Mouse (Mus musculus): Measurements from ENCODE around the gene Flnb.
A peak's percentile ranks its signal among the peaks of the same experiment; 100 is the strongest.

The Flnb gene

DNA sequence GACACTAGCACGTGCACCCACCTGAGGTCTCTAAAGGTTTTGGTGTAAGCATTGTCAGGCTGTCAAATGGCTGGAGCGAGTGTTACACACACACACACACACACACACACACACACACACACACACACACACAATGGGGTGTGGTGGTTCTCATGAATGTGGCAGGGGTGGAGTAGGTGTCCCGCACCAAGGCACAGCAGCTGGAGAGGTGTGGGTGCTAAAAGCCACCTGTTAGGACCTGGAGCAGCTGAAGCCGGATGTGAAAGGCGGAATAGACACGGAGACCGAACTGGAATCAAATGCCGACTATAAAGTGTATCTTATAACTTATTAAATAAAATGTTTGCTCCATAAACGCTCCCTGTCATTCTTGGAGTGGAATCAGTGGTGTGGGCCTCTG is 133.5 kb downstream of the Flnb start:
- DNase-seq = no peak

GRCm38 (mm10) chr14:7952610-7953254 is 135.0 kb downstream of the Flnb start:
- no peak for DNase-seq

- DNase-seq = no peak
Observed at GRCm38 (mm10) chr14:7954071-7954471, 136.3 kb downstream of the Flnb start.

- DNase-seq = no peak
Observed at GRCm38 (mm10) chr14:7956427-7956826, 138.7 kb downstream of the Flnb start.

GRCm38 (mm10) chr14:7957049-7957448 is 139.3 kb downstream of the Flnb start, which contains the start of gene Gm45521:
Gene Gm45521 (plus strand): TSS chr14:7957288.
- DNase-seq = no peak

- peak; percentile 55 to 62 for DNase-seq
Observed at GRCm38 (mm10) chr14:7960616-7961015, 142.9 kb downstream of the Flnb start.

GRCm38 (mm10) chr14:7961714-7962113 is 144.0 kb downstream of the Flnb start:
- DNase-seq = no peak

GRCm38 (mm10) chr14:7962626-7963025 is 144.9 kb downstream of the Flnb start:
- no peak for DNase-seq

- no peak for DNase-seq
Observed at GRCm38 (mm10) chr14:7963160-7963559, 145.4 kb downstream of the Flnb start.

- DNase-seq = peak; percentile 60 to 80
Observed at GRCm38 (mm10) chr14:7964219-7964889, 146.6 kb downstream of the Flnb start.

DNA sequence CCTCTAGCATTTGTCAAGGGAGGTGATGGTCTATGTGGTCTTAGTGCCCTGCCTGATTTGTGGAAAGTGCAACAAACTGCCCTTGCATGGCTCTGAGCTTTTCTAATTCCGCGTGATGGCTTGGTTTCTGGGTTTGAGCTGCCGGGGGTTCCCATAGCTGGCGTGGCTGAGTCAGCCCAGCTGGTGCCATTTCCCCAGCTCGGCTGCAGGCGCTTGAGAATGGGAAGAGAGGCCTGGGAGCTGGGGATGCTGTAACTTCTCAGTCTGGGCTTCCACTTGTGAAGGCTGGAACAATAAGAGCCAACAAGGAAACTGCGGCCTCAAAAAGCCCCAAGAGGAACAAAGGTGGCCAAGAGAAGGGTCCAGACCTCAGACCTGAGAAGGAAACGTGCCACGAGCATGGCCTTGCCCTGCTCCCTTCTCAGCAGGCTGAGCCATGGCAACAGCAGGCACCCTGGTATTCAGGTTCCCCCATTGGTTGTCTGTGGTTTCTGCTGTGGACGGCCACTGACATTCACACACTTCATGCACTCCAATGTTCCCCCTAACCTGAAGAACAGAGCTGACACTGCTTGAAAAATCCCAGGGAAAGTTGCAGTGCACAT is 154.2 kb downstream of the Flnb start:
- no peak for DNase-seq

DNA sequence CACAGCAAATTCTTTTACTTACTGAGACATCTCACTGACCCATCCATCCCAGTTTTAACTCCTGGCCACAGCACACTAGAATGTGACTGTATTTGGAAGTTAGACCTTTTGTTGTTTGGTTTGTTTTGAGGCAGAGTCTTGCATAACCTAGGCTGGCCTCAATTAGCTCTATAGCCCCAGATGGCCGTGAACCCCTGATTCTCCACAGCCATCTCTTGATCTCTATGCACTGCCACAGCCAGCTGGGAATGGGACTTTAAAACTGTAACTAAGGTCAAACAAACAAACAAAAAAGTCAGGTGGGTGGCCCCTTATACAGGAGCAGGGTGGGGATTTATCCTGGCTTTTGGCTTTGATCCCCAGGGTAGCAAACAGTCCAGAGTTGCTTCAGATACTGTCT is 156.9 kb downstream of the Flnb start:
- no peak for DNase-seq

DNA sequence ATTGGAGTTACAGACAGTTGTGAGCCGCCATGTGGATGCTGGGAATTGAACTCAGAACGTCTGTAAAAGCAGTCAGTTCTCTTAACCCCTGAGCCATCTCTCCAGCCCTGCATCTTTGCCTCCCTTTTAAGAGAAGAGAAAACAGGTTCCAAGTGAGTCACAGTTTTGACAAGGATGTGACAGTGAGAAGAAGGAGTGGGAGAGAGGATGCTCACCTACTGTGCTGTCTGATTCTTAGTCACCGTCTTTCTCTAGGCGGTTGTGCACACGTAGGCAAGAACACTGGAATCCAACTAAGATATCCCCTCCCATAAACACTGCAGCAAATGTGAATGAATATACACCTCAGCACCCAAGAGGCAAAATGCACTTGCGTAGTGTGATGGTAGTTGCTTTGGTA is 157.4 kb downstream of the Flnb start:
- DNase-seq = no peak

DNA sequence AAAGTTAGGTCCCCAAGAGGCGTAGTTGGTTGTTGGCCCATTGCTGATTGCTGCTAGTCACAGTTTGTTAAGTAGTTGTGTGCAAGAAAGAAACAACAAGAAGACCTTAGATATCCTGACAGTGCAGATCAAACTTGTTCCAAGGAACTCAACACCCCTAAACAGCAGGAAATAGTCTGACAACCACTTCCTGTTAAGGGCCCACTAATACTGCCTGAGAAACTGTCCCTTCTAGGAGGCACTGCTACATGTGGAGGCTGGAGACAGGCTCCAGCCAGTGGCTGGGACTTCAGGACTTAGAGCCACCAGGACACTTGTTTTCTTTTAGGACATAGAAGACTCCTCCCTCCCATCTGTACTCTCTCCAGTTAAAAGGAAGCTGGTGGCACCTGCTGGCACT is 159.7 kb downstream of the Flnb start:
- no peak for DNase-seq

- DNase-seq = no peak
Observed at GRCm38 (mm10) chr14:7978183-7978582, 160.4 kb downstream of the Flnb start.

DNA sequence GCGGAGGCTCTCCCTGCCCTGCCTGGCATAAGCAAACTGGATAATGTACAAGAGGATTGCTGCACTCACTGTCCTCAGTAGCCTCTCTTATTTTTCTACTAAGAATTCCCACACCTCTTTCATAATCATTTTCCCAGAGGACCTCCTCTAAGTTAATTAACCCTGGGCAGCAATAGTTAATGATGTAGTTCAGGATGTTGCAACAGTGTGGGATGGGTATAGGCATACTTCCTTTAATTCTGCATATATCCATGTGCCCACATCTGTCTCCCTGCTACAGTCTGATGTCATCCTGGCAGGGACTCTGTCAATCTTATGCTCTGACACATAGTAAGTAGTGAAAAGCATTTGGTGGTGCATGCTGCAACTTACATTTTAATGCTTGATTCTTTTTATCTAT is 163.5 kb downstream of the Flnb start:
- no peak for DNase-seq

DNA sequence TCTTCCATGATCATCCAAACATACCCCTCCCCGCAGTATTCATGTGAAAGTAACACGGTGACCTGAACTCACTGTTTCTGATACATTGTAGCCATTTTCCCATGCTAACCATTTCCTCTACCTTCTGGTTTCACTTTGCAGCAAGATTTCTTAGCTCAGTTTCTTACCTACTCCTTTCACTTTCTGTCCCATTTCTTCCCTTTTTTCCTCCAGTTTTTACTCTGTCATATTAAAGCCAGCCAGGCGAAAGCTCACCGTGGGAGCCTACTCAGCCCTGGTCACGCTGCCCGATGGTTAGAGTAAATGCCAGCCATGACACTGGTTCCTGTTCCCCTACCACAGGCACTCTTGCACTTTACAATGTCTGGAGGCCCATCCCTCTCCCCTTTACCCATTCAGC is 169.2 kb downstream of the Flnb start:
- no peak for DNase-seq

GRCm38 (mm10) chr14:7989371-7989770 is 171.6 kb downstream of the Flnb start:
- DNase-seq = no peak

DNA sequence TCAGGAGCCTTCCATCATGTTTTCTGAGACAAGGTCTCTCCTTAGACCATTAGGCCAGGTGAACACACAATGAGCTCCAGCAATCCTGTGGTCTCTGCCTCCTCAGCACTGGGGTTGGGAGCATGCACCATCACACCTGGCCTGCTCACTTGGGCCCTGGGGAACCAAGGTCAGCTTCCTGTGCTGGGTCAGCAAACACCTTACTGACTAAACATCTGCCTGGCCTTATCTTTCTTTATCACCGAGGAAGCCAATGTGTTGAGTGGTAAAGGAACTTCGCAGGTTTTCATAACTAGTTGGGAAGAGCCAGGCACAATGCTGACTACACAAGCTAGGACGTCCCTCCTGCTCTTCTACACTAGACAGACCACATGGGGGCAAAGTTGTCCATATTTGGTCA is 172.2 kb downstream of the Flnb start:
- DNase-seq = no peak

DNA sequence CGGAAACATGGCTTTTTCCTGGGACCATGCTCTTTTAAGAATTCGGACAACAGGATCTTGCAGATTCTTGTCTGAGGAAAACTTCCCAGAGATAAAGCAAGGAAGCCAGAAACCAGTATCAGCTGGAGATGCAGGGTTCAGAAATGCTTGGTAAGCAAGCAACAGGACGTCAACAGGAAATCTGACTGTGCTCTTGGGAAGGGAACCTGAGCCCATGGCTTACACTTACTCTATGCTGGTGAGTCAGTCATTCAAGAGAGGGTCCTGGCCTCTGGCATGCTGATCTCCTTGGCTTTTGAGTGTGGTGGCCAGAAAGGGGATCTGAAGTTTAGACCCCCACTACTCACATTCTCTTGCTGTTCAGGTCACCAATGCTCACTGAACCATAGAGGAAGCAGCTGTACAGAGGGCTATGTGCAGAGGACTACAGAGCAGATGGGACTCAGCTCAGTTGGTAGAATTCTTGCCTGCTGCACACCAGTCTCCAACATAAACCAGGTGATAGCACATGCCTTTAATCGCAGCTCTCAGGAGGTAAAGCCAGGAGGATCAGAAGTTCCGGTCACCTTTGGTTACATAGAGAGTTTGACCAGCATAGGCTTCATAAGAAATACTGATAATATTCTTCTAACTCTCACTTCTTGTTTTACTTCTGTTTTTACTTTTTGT is 173.5 kb downstream of the Flnb start:
- DNase-seq = no peak

- DNase-seq = no peak
Observed at GRCm38 (mm10) chr14:7992158-7992557, 174.4 kb downstream of the Flnb start.

DNA sequence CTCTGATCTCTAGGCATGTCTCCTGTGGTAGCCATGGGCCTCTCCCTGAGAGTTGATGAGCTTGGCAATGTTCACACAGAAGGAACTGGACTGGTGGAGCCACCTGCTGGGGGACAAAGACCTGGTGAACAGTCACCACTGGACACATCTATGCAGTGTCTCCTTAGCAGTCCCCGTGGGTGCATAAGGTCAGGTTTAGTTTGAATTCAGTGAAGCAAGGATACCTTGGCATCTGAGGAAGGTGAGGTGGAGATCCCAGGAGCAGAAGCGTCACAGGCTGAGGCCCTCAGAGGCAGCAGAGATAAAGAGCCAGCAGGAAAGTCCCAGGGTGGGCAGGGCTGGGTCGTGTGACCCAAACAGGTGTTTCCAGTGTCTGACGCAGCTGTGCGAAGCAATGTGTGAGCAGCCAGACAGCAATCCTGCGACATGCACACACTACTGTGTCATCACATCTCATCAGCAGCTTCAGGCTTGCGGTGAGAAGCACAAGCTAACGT is 176.6 kb downstream of the Flnb start, which contains the start of gene Dnase1l3:
Dnase1l3 (minus strand) TSS at position 303 of the 497 bp plus-strand sequence.
- no peak for DNase-seq

GRCm38 (mm10) chr14:7997255-7997696 is 179.5 kb downstream of the Flnb start:
- peak; percentile 91 to 95 for DNase-seq

Data from cerebellum, postnatal 36 days (tissue).